Mouse (Mus musculus) E14TG2a.4 (cell line): ENCODE measurements at regions not wholly inside any gene's neighbourhood (a gene's known extent, or its start where the extent isn't known, plus 50 kb on each side); places are given as distances from the start of the nearest gene placed in this dataset.

Experiments used
- CTCF ChIP-seq: conservative IDR thresholded peaks from 2 replicates; pipeline ENCODE4 v1.5.1; 2014; ENCODE audit warnings: low read length
- NANOG ChIP-seq: IDR thresholded peaks from 2 replicates; pipeline ENCODE4 v1.6.1; 2014; ENCODE audit warnings: borderline replicate concordance, low read length, mixed read lengths

DNA sequence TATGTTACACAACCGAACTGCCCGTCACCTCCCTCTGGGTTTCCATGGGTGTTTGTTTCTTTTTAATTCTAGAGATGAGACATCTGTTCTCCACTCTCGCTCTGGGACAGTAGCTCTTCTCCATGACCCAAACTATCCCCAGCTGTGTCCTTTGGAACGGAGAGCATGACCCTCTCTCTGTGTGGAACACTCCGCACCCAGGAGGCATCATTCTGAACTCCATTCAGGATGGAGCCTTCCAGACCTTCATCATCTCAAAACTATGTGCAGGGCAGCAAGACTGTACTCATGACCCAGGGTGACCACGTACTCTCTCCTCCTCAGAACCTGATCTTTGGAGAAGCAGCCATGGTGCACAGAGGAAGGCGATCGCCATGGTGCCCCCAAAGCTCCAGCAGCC is 80.5 kb upstream of the Cops8 start:
- no peak for TF ChIP-seq CTCF
- TF ChIP-seq NANOG: no peak
